Mouse (Mus musculus) hindbrain, embryonic 12.5 days (tissue): Measurements from ENCODE around the gene Phospho1. TPM values are rescaled to one million over a fixed set of nuclear protein-coding genes. Genes with fewer than 3 reads are reported as not detected.

Experiments used
- ATAC-seq: fragments of 200-750 bp; cut with Nextera tagmentation; 2 replicates; pipeline ENCODE4 v1.8.0; 2017; ENCODE audit warnings: moderate TSS enrichment; ENCODE audit not compliant: low FRiP score
- H3K27ac ChIP-seq: fragments of 300-500 bp; sonication (generic); 2 replicates; pipeline ENCODE4 v1.5.1; 2016; ENCODE audit warnings: mild to moderate bottlenecking
- H3K27me3 ChIP-seq: fragments of 300-500 bp; sonication (generic); 2 replicates; pipeline ENCODE4 v1.6.1; 2016; ENCODE audit warnings: mild to moderate bottlenecking
- H3K36me3 ChIP-seq: fragments of 300-500 bp; sonication (generic); 2 replicates; pipeline ENCODE4 v1.6.1; 2016; ENCODE audit warnings: mild to moderate bottlenecking
- H3K4me1 ChIP-seq: fragments of 300-500 bp; sonication (generic); 2 replicates; pipeline ENCODE4 v1.6.1; 2016
- H3K4me2 ChIP-seq: fragments of 300-500 bp; sonication (generic); replicated peaks from 2 replicates; pipeline ENCODE4 v1.6.1; 2016; ENCODE audit warnings: mild to moderate bottlenecking
- H3K4me3 ChIP-seq: fragments of 300-500 bp; sonication (generic); 2 replicates; pipeline ENCODE4 v1.5.1; 2016; ENCODE audit warnings: mild to moderate bottlenecking
- H3K9ac ChIP-seq: fragments of 300-500 bp; sonication (generic); 2 replicates; pipeline ENCODE4 v1.6.1; 2016; ENCODE audit warnings: mild to moderate bottlenecking, moderate library complexity
- H3K9me3 ChIP-seq: fragments of 300-500 bp; sonication (generic); replicated peaks from 2 replicates; pipeline ENCODE4 v1.6.1; 2016; ENCODE audit warnings: mild to moderate bottlenecking
- WGBS: fragments of 180-500 bp; shearing (Covaris S2); methylation state at CpG from one replicate; pipeline ENCODE4 v1.1.7; 2016; 5-methylcytosine and 5-hydroxymethylcytosine counted together
- polyA plus RNA-seq: library from polyadenylated mRNA; unstranded; fragments of >200 nt; fragmentation: Nextera tagmentation; extraction: Ambion mirVana; gene quantifications from 2 replicates; pipeline ENCODE4 v1.2.1, GENCODE M21; 2016

The Phospho1 gene
- polyA plus RNA-seq, 1 experiment from 2014 or later: not detected

GRCm38 (mm10) chr11:95838598-95838997 lies 14.3 kb downstream of the Phospho1 start:
- Histone ChIP-seq H3K27me3 (peaks cover 64% of the 10 kb centered on the region), H3K9ac (no peak overlapping the region), H3K4me2 (no peak overlapping the region), H3K36me3 (no peaks in the 10 kb centered on the region), H3K27ac (no peak overlapping the region), H3K4me3 (no peak overlapping the region), H3K4me1 (peaks cover 26% of the 10 kb centered on the region), H3K9me3 (no peaks in the 10 kb centered on the region)
- 84% methylated on average over 4 of the region's 4 CpGs for WGBS
- no peak for ATAC-seq

GRCm38 (mm10) chr11:95838999-95839868 lies 14.9 kb downstream of the Phospho1 start:
- Histone ChIP-seq H3K4me2 (no peak overlapping the region), H3K4me3 (no peak overlapping the region), H3K27ac (no peak overlapping the region), H3K9ac (no peak overlapping the region), H3K36me3 (no peaks in the 10 kb centered on the region), H3K27me3 (peaks cover 57% of the 10 kb centered on the region), H3K9me3 (no peaks in the 10 kb centered on the region), H3K4me1 (peaks cover 20% of the 10 kb centered on the region)
- no peak for ATAC-seq
- 71% methylated on average over 8 of the region's 8 CpGs for WGBS

GRCm38 (mm10) chr11:95840694-95841497 lies 16.6 kb downstream of the Phospho1 start:
- peaks cover 12% of the 10 kb centered on the region for H3K4me1 ChIP-seq
- 79% methylated on average over 5 of the region's 5 CpGs for WGBS
- H3K27ac ChIP-seq: no peak overlapping the region
- no peaks in the 10 kb centered on the region for H3K9me3 ChIP-seq
- H3K27me3 ChIP-seq: peaks cover 41% of the 10 kb centered on the region
- H3K36me3 ChIP-seq: no peaks in the 10 kb centered on the region
- no peak overlapping the region for H3K4me2 ChIP-seq
- H3K4me3 ChIP-seq: no peak overlapping the region
- no peak overlapping the region for H3K9ac ChIP-seq
- ATAC-seq: no peak

GRCm38 (mm10) chr11:95841498-95841830 lies 17.2 kb downstream of the Phospho1 start:
- Histone ChIP-seq H3K4me3 (no peak overlapping the region), H3K27ac (no peak overlapping the region)
- no peak for ATAC-seq

GRCm38 (mm10) chr11:95842074-95842681 lies 17.9 kb downstream of the Phospho1 start, which contains the start of gene Abi3:
Abi3 (minus strand) TSS chr11:95842476.
- Histone ChIP-seq H3K36me3 (no peaks in the 10 kb centered on the region), H3K4me1 (peaks cover 9% of the 10 kb centered on the region), H3K9ac (no peak within 1 kb of the TSS; the same call in 1 of the 2 replicates), H3K27ac (no peak within 1 kb of the TSS), H3K27me3 (peaks cover 32% of the 10 kb centered on the region), H3K4me3 (0 out of 2 replicates have a peak within 1 kb of the TSS, but pooled peaks have one; percentile 3), H3K4me2 (peak within 1 kb of the TSS; percentile 27), H3K9me3 (no peaks in the 10 kb centered on the region)
- WGBS: 12% methylated on average over 11 of the region's 11 CpGs
- no peak for ATAC-seq

More at GRCm38 (mm10) chr11:95841498-95841830, 17.2 kb downstream of the Phospho1 start:
- 68% methylated on average over 10 of the region's 10 CpGs for WGBS
- H3K36me3 ChIP-seq: no peaks in the 10 kb centered on the region
- H3K4me1 ChIP-seq: peaks cover 12% of the 10 kb centered on the region
- H3K4me2 ChIP-seq: no peak overlapping the region
- H3K9me3 ChIP-seq: no peaks in the 10 kb centered on the region
- H3K27me3 ChIP-seq: peaks cover 35% of the 10 kb centered on the region
- H3K9ac ChIP-seq: no peak overlapping the region

- 70% methylated on average over 5 of the region's 5 CpGs for WGBS
- Histone ChIP-seq H3K36me3 (no peaks in the 10 kb centered on the region), H3K9ac (no peak overlapping the region), H3K4me1 (peaks cover 6% of the 10 kb centered on the region), H3K27me3 (peaks cover 30% of the 10 kb centered on the region), H3K9me3 (no peaks in the 10 kb centered on the region), H3K27ac (no peak overlapping the region), H3K4me3 (no peak overlapping the region), H3K4me2 (no peak overlapping the region)
- no peak for ATAC-seq
These were observed 18.7 kb downstream of the Phospho1 start for GRCm38 (mm10) chr11:95842953-95843352.

- no peak overlapping the region for H3K4me2 ChIP-seq
- H3K27ac ChIP-seq: no peak overlapping the region
- H3K4me3 ChIP-seq: no peak overlapping the region
- no peaks in the 10 kb centered on the region for H3K36me3 ChIP-seq
- H3K9ac ChIP-seq: no peak overlapping the region
- H3K4me1 ChIP-seq: peaks cover 6% of the 10 kb centered on the region
- 59% methylated on average over 6 of the region's 6 CpGs for WGBS
- peaks cover 30% of the 10 kb centered on the region for H3K27me3 ChIP-seq
- H3K9me3 ChIP-seq: no peaks in the 10 kb centered on the region
- no peak for ATAC-seq
These were observed 19.2 kb downstream of the Phospho1 start for GRCm38 (mm10) chr11:95843421-95843950.

GRCm38 (mm10) chr11:95844935-95845334 lies 20.6 kb downstream of the Phospho1 start:
- no peak for ATAC-seq
- H3K4me1 ChIP-seq: peaks cover 6% of the 10 kb centered on the region
- WGBS: 76% methylated on average over 4 of the region's 4 CpGs

GRCm38 (mm10) chr11:95850898-95851297 lies 26.6 kb downstream of the Phospho1 start:
- no peak overlapping the region for H3K27ac ChIP-seq
- 77% methylated on average over 2 of the region's 2 CpGs for WGBS
- no peaks in the 10 kb centered on the region for H3K9me3 ChIP-seq
- no peak overlapping the region for H3K4me2 ChIP-seq
- no peak overlapping the region for H3K4me3 ChIP-seq
- no peak overlapping the region for H3K9ac ChIP-seq
- no peaks in the 10 kb centered on the region for H3K36me3 ChIP-seq
- 0 out of 2 replicates have a peak, but pooled peaks cover 10% of the 10 kb centered on the region for H3K27me3 ChIP-seq
- no peaks in the 10 kb centered on the region for H3K4me1 ChIP-seq
- no peak for ATAC-seq

More at GRCm38 (mm10) chr11:95844935-95845334, 20.6 kb downstream of the Phospho1 start:
- Histone ChIP-seq H3K4me2 (no peak overlapping the region), H3K27ac (no peak overlapping the region), H3K4me3 (no peak overlapping the region), H3K9ac (no peak overlapping the region), H3K9me3 (no peaks in the 10 kb centered on the region), H3K27me3 (peaks cover 32% of the 10 kb centered on the region), H3K36me3 (no peaks in the 10 kb centered on the region)

GRCm38 (mm10) chr11:95853684-95854083 lies 29.4 kb downstream of the Phospho1 start:
- H3K4me2 ChIP-seq: no peak overlapping the region
- 0 out of 2 replicates have a peak, but pooled peaks cover 7% of the 10 kb centered on the region for H3K27me3 ChIP-seq
- no peak for ATAC-seq
- no peaks in the 10 kb centered on the region for H3K9me3 ChIP-seq
- no peak overlapping the region for H3K9ac ChIP-seq
- H3K36me3 ChIP-seq: no peaks in the 10 kb centered on the region
- 61% methylated on average over 5 of the region's 5 CpGs for WGBS
- H3K4me1 ChIP-seq: peaks cover 9% of the 10 kb centered on the region
- H3K27ac ChIP-seq: no peak overlapping the region
- no peak overlapping the region for H3K4me3 ChIP-seq

- ATAC-seq: no peak
- Histone ChIP-seq H3K27ac (no peak overlapping the region), H3K4me2 (no peak overlapping the region; the same call in 1 of the 2 replicates), H3K9ac (no peak overlapping the region), H3K9me3 (no peaks in the 10 kb centered on the region), H3K4me1 (peaks cover 17% of the 10 kb centered on the region), H3K4me3 (0 out of 2 replicates have a peak overlapping the region, but pooled peaks have one; percentile 78), H3K36me3 (no peaks in the 10 kb centered on the region), H3K27me3 (no peaks in the 10 kb centered on the region)
- 82% methylated on average over 4 of the region's 4 CpGs for WGBS
These were observed 33.0 kb downstream of the Phospho1 start for GRCm38 (mm10) chr11:95857306-95857705.
